8 mouse cellular contexts compared by ENCODE assay signal in the genomic region with DNA sequence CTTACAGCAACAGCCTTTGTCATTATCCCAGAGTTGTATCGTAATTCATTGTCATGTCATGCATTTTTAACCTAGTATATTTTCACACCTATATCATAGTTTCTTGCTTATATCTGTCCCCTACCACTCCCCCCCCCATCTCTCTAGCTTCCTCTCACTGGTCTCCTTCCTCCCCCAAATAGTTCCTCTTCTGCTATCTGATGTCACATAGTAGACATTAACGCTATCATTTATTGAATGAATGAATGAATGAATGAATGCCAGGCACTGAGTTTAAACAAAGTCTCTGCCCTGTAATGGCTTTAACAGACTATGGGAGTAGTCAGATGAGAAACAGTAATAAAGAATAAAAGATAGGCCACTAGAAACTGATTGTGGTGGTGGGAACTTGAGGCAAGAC. TPM values are rescaled to one million over a fixed set of nuclear protein-coding genes. Genes with fewer than 3 reads are reported as not detected.
DNase-seq lines count a peak whose midpoint lies in the region; ATAC-seq and TF ChIP-seq lines count a peak whose summit lies in the region.

No protein-coding gene starts in this region.

- peak overlapping the region; percentile 71 for H3K4me3 ChIP-seq in lung, embryonic 14.5 days (ENCODE audit: low read depth, low read length)
- peak overlapping the region; percentile 66 for H3K4me3 ChIP-seq in forebrain, embryonic 10.5 days
- H3K4me3 ChIP-seq in limb, embryonic 14.5 days (replicated peaks; ENCODE audit: low read length) = peak overlapping the region; percentile 72
- peak overlapping the region; percentile 60 for H3K4me3 ChIP-seq in neural tube, embryonic 15.5 days (replicated peaks)

- no peaks in the 10 kb centered on the region for H3K27me3 ChIP-seq in lung, embryonic 14.5 days (ENCODE audit: insufficient read depth, low read length)
- no peaks in the 10 kb centered on the region for H3K27me3 ChIP-seq in forebrain, embryonic 10.5 days (ENCODE audit: poor library complexity, severe bottlenecking)
- no peaks in the 10 kb centered on the region for H3K27me3 ChIP-seq in limb, embryonic 14.5 days (ENCODE audit: control insufficient read depth, insufficient read depth, low read length)
- H3K27me3 ChIP-seq in neural tube, embryonic 15.5 days (replicated peaks) = no peaks in the 10 kb centered on the region

- TF ChIP-seq POLR2A in limb, embryonic 14.5 days (IDR thresholded peaks at IDR 0.05; ENCODE audit: borderline replicate concordance, extremely low read depth, insufficient read depth, insufficient read length) = no peak

- peaks cover 5% of the 10 kb centered on the region; the same call in 1 of the 2 replicates for H3K36me3 ChIP-seq in lung, embryonic 14.5 days (ENCODE audit: insufficient read depth)
- H3K36me3 ChIP-seq in forebrain, embryonic 10.5 days (replicated peaks) = peaks cover 9% of the 10 kb centered on the region; the same call in 1 of the 2 replicates
- H3K36me3 ChIP-seq in limb, embryonic 14.5 days (ENCODE audit: control insufficient read depth, insufficient read depth, low read length) = 0 out of 2 replicates have a peak, but pooled peaks cover 3% of the 10 kb centered on the region
- H3K36me3 ChIP-seq in neural tube, embryonic 15.5 days = no peaks in the 10 kb centered on the region

- no peaks in the 10 kb centered on the region for H3K9me3 ChIP-seq in lung, embryonic 14.5 days (ENCODE audit: low read depth, low read length)
- H3K9me3 ChIP-seq in forebrain, embryonic 10.5 days = no peaks in the 10 kb centered on the region
- H3K9me3 ChIP-seq in limb, embryonic 14.5 days (ENCODE audit: control insufficient read depth, low read length) = no peaks in the 10 kb centered on the region
- H3K9me3 ChIP-seq in neural tube, embryonic 15.5 days (replicated peaks) = no peaks in the 10 kb centered on the region

- no peak overlapping the region for H3K27ac ChIP-seq in lung, embryonic 14.5 days (ENCODE audit: low read depth)
- H3K27ac ChIP-seq in forebrain, embryonic 10.5 days = peak overlapping the region; percentile 93; the same call in 1 of the 2 replicates
- H3K27ac ChIP-seq in limb, embryonic 14.5 days (replicated peaks; ENCODE audit: low read depth, low read length) = no peak overlapping the region
- H3K27ac ChIP-seq in neural tube, embryonic 15.5 days (replicated peaks) = no peak overlapping the region

- no peak for DNase-seq in lung, embryonic 14.5 days
- no peak for DNase-seq in lung, postnatal 36 days
- DNase-seq in forebrain, embryonic 10.5 days (ENCODE audit: extremely low spot score, low spot score) = no peak
- DNase-seq in limb, embryonic 14.5 days (ENCODE audit: low spot score) = no peak
- DNase-seq in layer of hippocampus, adult 9-11 months = no peak
- no peak for DNase-seq in adrenal gland, adult 2 months
- DNase-seq in left cerebral cortex, adult 11 months (ENCODE audit: low spot score) = no peak

- no peak for ATAC-seq in lung, embryonic 14.5 days (ENCODE audit: insufficient read depth)
- no peak for ATAC-seq in limb, embryonic 14.5 days (ENCODE audit: low FRiP score, low read depth)
- no peak for ATAC-seq in neural tube, embryonic 15.5 days (ENCODE audit: low FRiP score)

- peak overlapping the region; percentile 87 for H3K9ac ChIP-seq in lung, embryonic 14.5 days
- H3K9ac ChIP-seq in limb, embryonic 14.5 days (ENCODE audit: low read depth, low read length, severe bottlenecking) = peak overlapping the region; percentile 61
- H3K9ac ChIP-seq in neural tube, embryonic 15.5 days (replicated peaks) = peak overlapping the region; percentile 57; the same call in 1 of the 2 replicates

- TF ChIP-seq CTCF in lung, embryonic 14.5 days (IDR thresholded peaks at IDR 0.05; ENCODE audit: low read depth) = no peak

- peaks cover 4% of the 10 kb centered on the region; the same call in 1 of the 2 replicates for H3K4me1 ChIP-seq in lung, embryonic 14.5 days (ENCODE audit: insufficient read depth)
- peaks cover 28% of the 10 kb centered on the region for H3K4me1 ChIP-seq in forebrain, embryonic 10.5 days
- peaks cover 12% of the 10 kb centered on the region; the same call in 1 of the 2 replicates for H3K4me1 ChIP-seq in limb, embryonic 14.5 days (ENCODE audit: control insufficient read depth, insufficient read depth, low read length)
- peaks cover 32% of the 10 kb centered on the region for H3K4me1 ChIP-seq in neural tube, embryonic 15.5 days

- H3K4me2 ChIP-seq in lung, embryonic 14.5 days = peak overlapping the region; percentile 64
- H3K4me2 ChIP-seq in limb, embryonic 14.5 days (replicated peaks; ENCODE audit: low read depth, low read length, severe bottlenecking) = peak overlapping the region; percentile 69
- H3K4me2 ChIP-seq in neural tube, embryonic 15.5 days = peak overlapping the region; percentile 64

- WGBS in lung, embryonic 14.5 days = 76% methylated on average over 2 of the region's 2 CpGs
- 71% methylated on average over 2 of the region's 2 CpGs for WGBS in forebrain, embryonic 10.5 days
- WGBS in limb, embryonic 14.5 days = 85% methylated on average over 2 of the region's 2 CpGs
- 81% methylated on average over 2 of the region's 2 CpGs for WGBS in neural tube, embryonic 15.5 days

RNA-seq across cellular contexts. Expression of a gene that starts 0.7 kb away (rescaled TPM):
- 10.4 and 11.6 TPM in 2 replicates for polyA plus RNA-seq in lung, embryonic 14.5 days (2014; fragmentation: Nextera tagmentation; extraction: Ambion mirVana)
- 9.8 and 11.4 TPM in 2 replicates for polyA plus RNA-seq in forebrain, embryonic 10.5 days (2016; fragmentation: Nextera tagmentation; extraction: Ambion mirVana)
- 6.8 and 7.7 TPM in 2 replicates for polyA plus RNA-seq in limb, embryonic 14.5 days (2012; rRNA removed)
- 16.5 and 18.7 TPM in 2 replicates for polyA plus RNA-seq in limb, embryonic 14.5 days (2014; fragmentation: Nextera tagmentation; extraction: Ambion mirVana)
- 9.7 and 10.5 TPM in 2 replicates for polyA plus RNA-seq in neural tube, embryonic 15.5 days (2015; fragmentation: Nextera tagmentation; extraction: Ambion mirVana)
- 1 to 10 TPM; 7.2 to 8.1 TPM for total RNA-seq in adrenal gland, adult 2 months (2021)
- polyA plus RNA-seq in adrenal gland, adult 2 months (2012; rRNA removed) = 0.27 and 0.28 TPM in 2 replicates

RNA-seq across cellular contexts. Expression of a gene that starts 1.0 kb away (rescaled TPM):
- 104 and 109 TPM in 2 replicates for polyA plus RNA-seq in lung, embryonic 14.5 days (2014; fragmentation: Nextera tagmentation; extraction: Ambion mirVana)
- 88.3 TPM in 2 replicates for polyA plus RNA-seq in forebrain, embryonic 10.5 days (2016; fragmentation: Nextera tagmentation; extraction: Ambion mirVana)
- polyA plus RNA-seq in limb, embryonic 14.5 days (2012; rRNA removed) = 75.9 and 80.0 TPM in 2 replicates
- polyA plus RNA-seq in limb, embryonic 14.5 days (2014; fragmentation: Nextera tagmentation; extraction: Ambion mirVana) = 107 and 117 TPM in 2 replicates
- polyA plus RNA-seq in neural tube, embryonic 15.5 days (2015; fragmentation: Nextera tagmentation; extraction: Ambion mirVana) = 131 and 135 TPM in 2 replicates
- 10 to 100 TPM; 74.8 to 77.1 TPM for total RNA-seq in adrenal gland, adult 2 months (2021)
- 19.2 and 22.0 TPM in 2 replicates for polyA plus RNA-seq in adrenal gland, adult 2 months (2012; rRNA removed)
